Mouse (Mus musculus): ENCODE results near the gene Pde8b.

- TF ChIP-seq POLR2A (IDR thresholded peaks at IDR 0.05; ENCODE audit: borderline replicate concordance, control insufficient read depth, low read depth, low read length) (no peak), CTCF (IDR thresholded peaks at IDR 0.05; ENCODE audit: control insufficient read depth, insufficient read depth, low read length) (no peak)
Observed at GRCm38 (mm10) chr13:95082611-95083010, 167.5 kb downstream of the Pde8b start.

All from bone marrow, adult 2 months (tissue).